Mouse (Mus musculus) embryonic facial prominence, embryonic 14.5 days (tissue): ENCODE data around the gene Vti1a. TPM values are rescaled to one million over a fixed set of nuclear protein-coding genes. Genes with fewer than 3 reads are reported as not detected.

Experiments used
- ATAC-seq: fragments of 200-750 bp; cut with Nextera tagmentation; 2 replicates; pipeline ENCODE4 v1.8.0; 2017; ENCODE audit warnings: low read depth, moderate number of reproducible peaks, moderate TSS enrichment
- DNase-seq: peaks from one replicate; pipeline ENCODE4 v3.0.0-alpha.2; 2015; ENCODE audit warnings: low spot score
- H3K27ac ChIP-seq: fragments of 300-500 bp; sonication (generic); replicated peaks from 2 replicates; pipeline ENCODE4 v1.5.1; 2014; ENCODE audit warnings: low read depth, mild to moderate bottlenecking, low read length, moderate library complexity
- H3K27me3 ChIP-seq: fragments of 300-500 bp; sonication (generic); replicated peaks from 2 replicates; pipeline ENCODE4 v1.6.1; 2014; ENCODE audit warnings: low read length; ENCODE audit not compliant: control insufficient read depth, insufficient read depth
- H3K36me3 ChIP-seq: fragments of 300-500 bp; sonication (generic); 2 replicates; pipeline ENCODE4 v1.6.1; 2014; ENCODE audit warnings: low read length, mixed read lengths; ENCODE audit not compliant: control insufficient read depth, insufficient read depth
- H3K4me1 ChIP-seq: fragments of 300-500 bp; sonication (generic); 2 replicates; pipeline ENCODE4 v1.6.1; 2014; ENCODE audit warnings: antibody characterized with exemption, low read length; ENCODE audit not compliant: control insufficient read depth, insufficient read depth
- H3K4me2 ChIP-seq: fragments of 300-500 bp; sonication (generic); 2 replicates; pipeline ENCODE4 v1.6.1; 2014; ENCODE audit warnings: low read depth, mild to moderate bottlenecking, low read length, moderate library complexity, mixed read lengths
- H3K4me3 ChIP-seq: fragments of 300-500 bp; sonication (generic); 2 replicates; pipeline ENCODE4 v1.5.1; 2014; ENCODE audit warnings: low read depth, mild to moderate bottlenecking, low read length
- H3K9ac ChIP-seq: fragments of 300-500 bp; sonication (generic); 2 replicates; pipeline ENCODE4 v1.6.1; 2014; ENCODE audit warnings: low read depth, mild to moderate bottlenecking, low read length, moderate library complexity, mixed read lengths
- H3K9me3 ChIP-seq: fragments of 300-500 bp; sonication (generic); 2 replicates; pipeline ENCODE4 v1.6.1; 2016; ENCODE audit warnings: low read length; ENCODE audit not compliant: control insufficient read depth
- WGBS: fragments of 180-500 bp; shearing (Covaris S2); extraction: QIAGEN DNeasy Blood & Tissue Kit; methylation state at CpG from one replicate; pipeline ENCODE4 v1.1.7; 2014; 5-methylcytosine and 5-hydroxymethylcytosine counted together
- polyA plus RNA-seq: library from polyadenylated mRNA; unstranded; fragments of >200 nt; fragmentation: Nextera tagmentation; extraction: Ambion mirVana; gene quantifications from 2 replicates; pipeline ENCODE4 v1.2.1, GENCODE M21; 2014

The Vti1a gene
- polyA plus RNA-seq, 1 experiment from 2014 or later = 17.0 TPM

DNA sequence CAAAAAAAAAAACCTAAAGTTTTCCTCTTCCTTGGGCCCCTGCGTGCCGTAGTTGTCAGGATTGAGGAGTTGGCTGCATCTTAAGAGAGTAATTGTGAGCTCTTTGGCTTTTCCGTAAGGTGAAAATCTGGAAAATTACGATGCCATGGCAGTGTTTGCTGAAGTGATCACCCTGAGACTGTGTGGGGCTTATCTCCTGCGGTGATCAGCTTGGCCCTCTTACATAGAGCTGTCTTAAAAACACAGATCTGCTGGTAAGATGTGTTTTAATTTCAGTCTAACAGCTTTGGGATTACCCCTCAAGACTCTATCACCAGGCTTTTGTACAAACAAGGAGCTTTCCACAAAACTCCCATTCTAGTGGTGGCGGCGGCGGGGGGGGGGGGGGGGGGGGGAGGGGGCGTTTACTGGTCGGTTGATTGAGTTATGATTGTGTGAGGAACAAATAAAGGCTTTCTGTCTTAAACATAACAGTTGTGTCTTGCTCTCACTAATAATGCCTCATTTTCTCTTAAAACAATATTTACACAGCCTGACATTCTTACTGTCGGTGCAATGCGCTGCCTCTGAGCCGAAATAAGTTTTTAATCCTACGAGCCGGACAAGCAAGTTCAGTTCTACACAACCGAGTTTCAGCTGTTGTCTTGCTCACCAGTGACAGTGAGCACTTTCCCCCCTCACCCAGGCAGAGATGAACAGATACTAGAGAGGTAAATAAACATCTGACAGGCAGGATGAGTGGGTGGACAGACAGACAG is 267.0 kb downstream of the Vti1a start:
- peaks cover 20% of the 10 kb centered on the region for H3K4me1 ChIP-seq
- no peak overlapping the region for H3K4me3 ChIP-seq
- no peak for DNase-seq
- H3K9ac ChIP-seq = no peak overlapping the region
- no peak overlapping the region for H3K27ac ChIP-seq
- no peaks in the 10 kb centered on the region for H3K27me3 ChIP-seq
- ATAC-seq = no peak
- H3K36me3 ChIP-seq = no peaks in the 10 kb centered on the region
- no peaks in the 10 kb centered on the region for H3K9me3 ChIP-seq
- H3K4me2 ChIP-seq = no peak overlapping the region
- WGBS = 42% methylated on average over 13 of the region's 16 CpGs

DNA sequence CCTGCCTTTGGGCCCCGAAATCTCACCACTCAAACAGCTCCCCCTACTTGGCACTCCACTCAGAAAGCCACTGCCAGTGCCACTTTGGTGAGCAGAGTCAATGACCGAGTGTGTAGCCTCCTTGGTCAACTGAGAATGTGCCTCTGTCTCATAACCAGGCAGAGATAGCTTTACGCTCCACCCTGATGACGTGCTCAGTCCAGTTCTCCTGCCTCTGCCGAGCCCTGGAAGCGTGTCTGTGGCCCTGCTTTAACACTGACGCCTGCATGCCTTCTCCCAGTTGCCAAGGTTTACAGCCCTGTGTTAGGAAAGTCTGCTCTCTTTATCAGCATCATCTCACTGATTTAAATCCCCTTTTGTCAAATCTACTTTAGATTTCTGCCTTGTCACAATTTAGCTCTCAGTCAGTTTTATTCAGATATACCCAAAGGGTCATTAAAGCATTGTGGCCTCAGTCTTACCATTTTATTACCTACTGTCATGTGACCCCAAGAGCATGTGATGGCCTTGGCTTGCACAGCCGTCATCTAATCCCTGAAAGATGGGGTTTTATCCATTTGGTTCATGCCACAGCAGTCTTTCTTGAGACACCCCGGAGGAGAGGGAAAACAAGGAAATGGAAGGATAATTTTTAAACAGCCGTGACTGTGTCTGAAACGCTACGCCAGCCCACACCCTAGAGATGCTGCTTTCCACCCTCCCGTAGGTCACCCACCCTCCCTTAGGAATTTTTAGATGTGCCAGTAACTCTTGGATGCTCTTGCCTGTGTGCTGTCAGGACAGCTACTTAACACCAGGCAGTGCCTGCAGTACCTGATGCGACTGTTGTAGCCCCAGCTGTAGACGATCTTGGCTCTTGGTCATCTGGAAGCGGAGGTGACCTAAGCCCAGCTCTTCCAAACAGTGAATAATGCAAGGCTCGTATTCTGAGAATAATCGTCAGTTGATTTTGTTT is 269.5 kb downstream of the Vti1a start:
- Histone ChIP-seq H3K27ac (no peak overlapping the region; the same call in 1 of the 2 replicates), H3K4me1 (peaks cover 14% of the 10 kb centered on the region), H3K4me3 (no peak overlapping the region), H3K36me3 (no peaks in the 10 kb centered on the region), H3K9ac (no peak overlapping the region), H3K9me3 (no peaks in the 10 kb centered on the region), H3K4me2 (no peak overlapping the region), H3K27me3 (no peaks in the 10 kb centered on the region)
- ATAC-seq (0 out of 2 replicates have a peak, but pooled peaks have one; percentile 27), DNase-seq (no peak)
- 55% methylated on average over 18 of the region's 18 CpGs for WGBS

DNA sequence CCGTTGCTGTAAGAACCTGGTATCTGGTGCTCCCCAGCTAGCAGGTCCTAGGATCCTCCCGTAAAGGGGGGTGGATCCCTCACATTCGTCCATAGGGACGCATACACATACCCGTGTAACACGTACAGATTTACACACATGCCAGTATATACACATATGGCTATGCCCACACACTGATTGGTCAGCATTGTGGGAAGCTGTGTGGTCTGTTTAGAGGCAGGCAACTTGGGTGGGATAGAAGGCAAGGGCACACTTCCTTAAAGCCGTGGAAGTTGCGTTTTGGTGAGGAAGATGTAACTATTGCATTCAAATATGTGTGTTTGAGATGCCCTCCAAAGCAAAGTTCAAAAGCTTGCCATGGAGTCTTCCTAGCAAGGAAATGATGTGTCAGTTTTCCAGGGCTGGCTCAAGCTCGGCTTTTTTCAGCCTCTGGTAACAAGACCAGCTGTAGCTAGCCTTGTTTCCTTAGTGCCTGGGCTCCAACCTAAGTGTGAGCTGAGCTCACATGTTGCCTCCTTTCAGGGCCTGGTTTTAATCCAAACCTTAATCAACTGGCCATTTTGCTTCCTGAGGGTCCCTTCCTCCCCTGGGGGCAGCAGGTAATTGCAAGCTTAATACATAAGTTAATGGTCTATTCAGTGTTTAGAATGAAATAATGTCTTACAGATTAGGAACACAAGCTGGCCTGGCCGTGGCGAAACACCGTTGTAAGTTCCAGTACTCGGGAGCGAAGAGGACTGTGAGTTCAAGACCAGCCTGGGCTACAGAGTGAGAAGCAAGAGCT is 271.7 kb downstream of the Vti1a start:
- DNase-seq = no peak
- 65% methylated on average over 14 of the region's 14 CpGs for WGBS
- H3K27ac ChIP-seq = no peak overlapping the region

DNA sequence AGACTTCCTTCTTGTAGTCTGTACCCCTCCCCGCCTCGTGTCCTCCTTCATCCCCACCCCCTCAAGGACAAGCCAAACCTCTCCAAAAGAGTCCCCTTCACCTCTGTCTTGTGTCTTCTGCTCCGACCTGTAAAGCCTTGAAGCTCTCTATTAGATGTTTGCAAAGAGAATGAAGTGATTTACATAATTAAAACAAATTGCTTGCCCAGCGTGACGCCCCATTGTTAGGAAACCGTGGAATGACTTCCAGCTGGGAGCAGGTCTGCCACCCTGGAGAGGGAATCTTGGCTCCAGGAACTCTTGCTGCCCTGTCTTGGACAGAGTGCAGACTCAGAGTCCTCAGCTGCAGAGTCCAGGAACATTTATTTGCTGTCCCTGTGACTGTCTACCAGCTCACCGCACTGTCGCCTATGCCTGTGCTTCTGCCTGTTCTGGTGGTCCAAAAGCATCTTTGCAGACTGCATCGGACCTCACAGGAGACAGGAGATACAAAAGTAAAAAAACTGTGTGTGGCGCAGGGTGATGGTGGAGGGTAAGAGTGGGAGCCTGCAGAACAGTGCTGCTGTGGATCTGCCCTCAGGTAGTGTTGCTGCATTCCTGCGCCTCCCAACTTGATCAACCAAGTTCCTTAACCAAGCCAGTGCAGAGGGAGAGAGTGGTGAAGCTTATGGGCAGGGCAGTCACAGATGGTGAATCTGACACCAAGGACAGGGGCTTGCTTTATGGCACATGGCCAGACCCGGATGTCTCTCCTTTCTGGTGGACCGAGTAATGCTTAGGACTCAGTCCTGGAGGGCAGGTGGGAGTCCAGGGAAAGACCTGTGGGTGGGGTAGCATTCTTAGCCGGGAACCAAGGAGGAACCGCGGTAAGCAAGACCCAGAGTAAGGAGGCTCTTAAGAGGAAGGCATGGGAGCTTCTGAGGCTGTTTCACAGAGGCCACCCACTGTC is 273.1 kb downstream of the Vti1a start:
- Histone ChIP-seq H3K27me3 (no peaks in the 10 kb centered on the region), H3K9me3 (no peaks in the 10 kb centered on the region), H3K4me3 (no peak overlapping the region), H3K4me2 (no peak overlapping the region), H3K4me1 (peaks cover 18% of the 10 kb centered on the region), H3K27ac (no peak overlapping the region), H3K36me3 (no peaks in the 10 kb centered on the region), H3K9ac (no peak overlapping the region)
- ATAC-seq = no peak
- DNase-seq = no peak
- WGBS = 42% methylated on average over 16 of the region's 16 CpGs

More for the DNA sequence above, 271.7 kb downstream of the Vti1a start:
- Histone ChIP-seq H3K4me1 (peaks cover 5% of the 10 kb centered on the region; the same call in 1 of the 2 replicates), H3K9ac (no peak overlapping the region), H3K36me3 (no peaks in the 10 kb centered on the region), H3K4me3 (no peak overlapping the region), H3K27me3 (no peaks in the 10 kb centered on the region), H3K4me2 (no peak overlapping the region), H3K9me3 (no peaks in the 10 kb centered on the region)
- no peak for ATAC-seq

DNA sequence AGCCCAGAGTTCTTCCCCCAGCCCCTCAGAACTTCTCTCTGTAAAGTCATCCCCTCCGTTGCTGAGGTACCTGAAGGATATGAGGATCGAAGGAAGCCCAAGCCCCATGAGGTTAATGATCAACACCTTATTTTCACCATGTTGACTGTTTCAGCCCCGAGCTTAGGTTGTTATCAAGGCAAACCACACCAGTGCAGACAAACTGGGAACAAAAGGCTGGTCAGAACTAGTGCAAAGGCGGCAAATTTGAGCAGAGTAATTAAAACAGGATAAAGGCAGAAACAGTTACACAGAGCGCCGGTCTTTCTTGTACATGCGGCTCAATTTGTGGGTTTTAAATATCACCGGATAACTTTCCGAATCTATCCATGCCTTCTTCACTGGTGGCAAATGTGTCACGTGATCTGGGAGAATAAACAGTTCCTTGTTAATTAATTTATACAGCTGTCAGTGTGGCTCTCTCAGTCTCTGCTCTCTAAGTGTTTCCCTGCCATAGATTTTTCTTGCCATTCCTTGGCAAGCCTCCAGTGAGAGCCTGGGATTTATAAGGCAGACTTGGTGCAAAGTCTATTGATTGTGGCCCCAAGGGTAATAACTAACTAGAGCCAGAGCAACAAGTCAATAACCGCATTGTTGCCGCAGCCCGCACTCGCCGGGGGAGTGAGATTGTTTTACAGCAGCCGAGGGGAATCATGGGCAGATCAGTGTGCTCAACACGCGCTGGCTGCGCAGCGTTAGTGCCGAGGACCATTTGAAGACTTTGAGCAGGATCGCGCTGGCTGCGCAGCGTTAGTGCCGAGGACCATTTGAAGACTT is 277.0 kb downstream of the Vti1a start:
- DNase-seq = peak; percentile 93
- Histone ChIP-seq H3K27ac (0 out of 2 replicates have a peak overlapping the region, but pooled peaks have one; percentile 25), H3K4me2 (peak overlapping the region; percentile 40)

DNA sequence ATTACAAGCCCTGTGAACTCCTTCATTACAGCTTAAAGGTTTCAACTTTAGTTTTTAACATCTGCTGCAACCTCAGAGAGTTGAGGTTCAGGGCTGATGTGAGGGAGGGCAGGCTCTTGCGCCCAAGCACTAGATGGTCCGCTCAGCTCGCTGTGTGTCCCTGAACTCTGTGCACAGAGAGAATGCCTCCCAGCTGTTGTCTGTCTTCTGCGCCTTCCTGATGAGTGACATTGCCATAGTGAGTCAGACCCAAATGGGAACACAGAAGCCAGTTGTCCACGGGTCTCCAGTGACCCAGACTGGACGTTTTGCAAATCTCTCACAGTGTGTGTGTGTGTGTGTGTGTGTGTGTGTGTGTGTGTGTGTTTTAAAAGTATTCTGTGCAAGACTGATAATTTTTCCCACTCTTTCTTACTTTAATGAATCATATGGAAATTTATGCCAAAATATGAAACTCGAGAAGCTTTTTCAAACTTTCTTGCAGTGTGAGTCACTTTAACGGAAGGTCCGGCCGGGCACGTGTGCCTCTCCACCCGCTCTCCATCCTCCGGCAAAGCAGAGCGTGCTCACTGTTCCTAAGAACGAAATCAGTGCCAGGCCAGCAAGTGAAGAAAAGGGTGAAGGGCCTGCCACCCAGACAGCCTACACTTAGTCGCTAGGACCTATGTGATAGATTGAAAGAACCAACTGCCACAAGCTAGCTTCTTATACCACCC is 277.8 kb downstream of the Vti1a start:
- Histone ChIP-seq H3K27me3 (no peaks in the 10 kb centered on the region), H3K9me3 (no peaks in the 10 kb centered on the region), H3K4me2 (peak overlapping the region; percentile 40), H3K36me3 (no peaks in the 10 kb centered on the region), H3K9ac (no peak overlapping the region), H3K27ac (0 out of 2 replicates have a peak overlapping the region, but pooled peaks have one; percentile 25), H3K4me3 (no peak overlapping the region), H3K4me1 (peaks cover 34% of the 10 kb centered on the region)
- ATAC-seq (peak; percentile 48; the same call in 1 of the 2 replicates), DNase-seq (peak; percentile 70)
- 54% methylated on average over 16 of the region's 16 CpGs for WGBS

More for the DNA sequence above, 277.0 kb downstream of the Vti1a start:
- ATAC-seq = peak; percentile 70
- peaks cover 26% of the 10 kb centered on the region for H3K4me1 ChIP-seq
- no peak overlapping the region for H3K4me3 ChIP-seq
- no peaks in the 10 kb centered on the region for H3K36me3 ChIP-seq
- WGBS = 24% methylated on average over 26 of the region's 26 CpGs
- H3K9ac ChIP-seq = no peak overlapping the region
- no peaks in the 10 kb centered on the region for H3K9me3 ChIP-seq
- no peaks in the 10 kb centered on the region for H3K27me3 ChIP-seq

DNA sequence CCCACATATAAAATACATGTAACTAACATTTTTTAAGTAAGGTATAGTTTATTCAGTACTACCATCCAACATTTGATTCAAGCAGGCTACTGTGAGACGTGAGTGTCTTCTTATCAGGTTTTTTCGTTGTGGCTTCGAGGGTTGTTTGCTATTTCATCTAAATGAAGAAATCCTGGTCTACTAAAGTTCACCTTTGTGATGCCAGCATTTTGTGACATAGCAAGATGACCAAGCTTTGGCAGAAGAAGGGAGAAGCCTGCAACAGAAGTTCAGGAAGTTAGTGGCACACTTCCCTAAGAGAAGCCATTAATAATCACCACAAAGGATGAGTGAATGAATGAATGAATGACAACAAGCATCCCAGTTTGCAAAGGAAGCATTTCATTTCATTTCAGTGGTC is 278.4 kb downstream of the Vti1a start:
- Histone ChIP-seq H3K4me3 (no peak overlapping the region), H3K27me3 (no peaks in the 10 kb centered on the region), H3K36me3 (no peaks in the 10 kb centered on the region), H3K9ac (no peak overlapping the region), H3K27ac (no peak overlapping the region), H3K4me1 (peaks cover 40% of the 10 kb centered on the region), H3K4me2 (no peak overlapping the region), H3K9me3 (no peaks in the 10 kb centered on the region)
- ATAC-seq (no peak), DNase-seq (no peak)
- 93% methylated on average over 3 of the region's 3 CpGs for WGBS
